Mouse (Mus musculus) heart, postnatal 0 days (tissue): Measurements from ENCODE around the gene Fgd1.

Experiments used
- CTCF ChIP-seq: IDR thresholded peaks from 2 replicates; pipeline ENCODE4 v1.5.1; 2016; ENCODE audit warnings: antibody characterized with exemption, control low read depth, low read depth
- EP300 ChIP-seq: IDR thresholded peaks from 2 replicates; pipeline ENCODE4 v1.6.1; 2016; ENCODE audit warnings: antibody characterized with exemption, low read depth

DNA sequence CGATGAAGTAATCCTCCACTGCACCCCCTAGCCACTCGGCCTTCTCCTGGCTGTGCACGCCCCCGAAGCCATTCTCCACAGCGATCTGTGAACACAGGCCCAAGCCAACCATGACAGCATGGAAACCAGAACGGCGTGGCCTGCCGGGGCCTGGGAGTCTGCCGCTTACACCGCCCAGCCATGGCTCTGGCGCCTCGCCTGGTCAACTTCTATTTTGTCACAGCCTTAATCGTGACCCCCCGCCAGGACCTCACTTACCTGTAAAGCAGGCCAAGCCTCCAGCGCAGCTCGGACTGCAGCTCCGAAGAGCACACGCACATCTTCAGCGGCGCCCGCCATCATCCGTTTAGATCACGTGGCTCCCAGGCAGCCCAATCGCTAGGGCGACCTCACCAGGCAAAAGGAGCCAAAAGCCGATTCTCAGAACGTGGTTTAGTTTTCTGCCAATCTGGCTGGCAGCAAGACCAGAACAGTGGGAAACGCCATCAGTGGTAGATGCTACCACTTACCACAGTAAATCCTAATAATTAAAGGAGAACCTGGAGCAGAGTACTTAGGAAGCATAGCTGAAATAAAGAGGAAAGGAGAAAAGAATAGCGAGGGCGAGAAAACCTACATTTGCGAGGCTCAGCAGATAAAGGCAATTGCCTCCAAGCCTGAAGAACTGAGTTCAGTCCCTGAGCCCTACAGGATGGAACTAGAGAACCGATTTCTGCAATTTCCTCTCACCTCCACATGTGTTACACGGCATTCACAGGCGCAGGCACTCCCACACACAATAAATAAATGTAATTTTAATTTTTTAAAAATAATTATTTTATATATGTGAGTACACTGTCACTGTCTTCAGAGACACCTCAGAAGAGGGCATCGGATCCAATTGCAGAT is 50.5 kb downstream of the Fgd1 start, which contains the start of gene Tsr2:
- TF ChIP-seq CTCF: peak; percentile 22; the same call in 1 of the 2 replicates
- no peak for TF ChIP-seq EP300
